Mouse (Mus musculus): ENCODE results near the gene Gp9.

Gene Gp9

GRCm38 (mm10) chr6:87777842-87778241 is at the start of gene Gp9:
Gp9 (plus strand) TSS chr6:87778072.
- no peak for DNase-seq (ENCODE audit: low read depth, low spot score)

- DNase-seq (ENCODE audit: low read depth, low spot score): no peak
Measured at GRCm38 (mm10) chr6:87728102-87728501, 49.8 kb upstream of the Gp9 start.

- no peak for DNase-seq (ENCODE audit: low read depth, low spot score)
Measured at GRCm38 (mm10) chr6:87730141-87730540, 47.7 kb upstream of the Gp9 start.

GRCm38 (mm10) chr6:87730591-87731462 is 47.0 kb upstream of the Gp9 start, which contains the start of gene Efcc1:
Efcc1 (plus strand) TSS chr6:87730869.
- no peak for DNase-seq (ENCODE audit: low read depth, low spot score)

GRCm38 (mm10) chr6:87731463-87732095 is 46.3 kb upstream of the Gp9 start:
- DNase-seq (ENCODE audit: low read depth, low spot score): no peak

- no peak for DNase-seq (ENCODE audit: low read depth, low spot score)
Measured at GRCm38 (mm10) chr6:87732151-87733011, 45.5 kb upstream of the Gp9 start.

- DNase-seq (ENCODE audit: low read depth, low spot score): no peak
Measured at GRCm38 (mm10) chr6:87733131-87733930, 44.5 kb upstream of the Gp9 start.

GRCm38 (mm10) chr6:87734136-87734535 is 43.7 kb upstream of the Gp9 start:
- DNase-seq (ENCODE audit: low read depth, low spot score): no peak

- DNase-seq (ENCODE audit: low read depth, low spot score): no peak
Measured at GRCm38 (mm10) chr6:87736923-87737322, 40.9 kb upstream of the Gp9 start.

GRCm38 (mm10) chr6:87737921-87738626 is 39.8 kb upstream of the Gp9 start:
- DNase-seq (ENCODE audit: low read depth, low spot score): no peak

- DNase-seq (ENCODE audit: low read depth, low spot score): no peak
Measured at GRCm38 (mm10) chr6:87739898-87740297, 38.0 kb upstream of the Gp9 start.

- DNase-seq (ENCODE audit: low read depth, low spot score): no peak
Measured at GRCm38 (mm10) chr6:87740496-87740895, 37.4 kb upstream of the Gp9 start.

- no peak for DNase-seq (ENCODE audit: low read depth, low spot score)
Measured at GRCm38 (mm10) chr6:87741978-87742377, 35.9 kb upstream of the Gp9 start.

- DNase-seq (ENCODE audit: low read depth, low spot score): no peak
Measured at GRCm38 (mm10) chr6:87742804-87743203, 35.1 kb upstream of the Gp9 start.

- DNase-seq (ENCODE audit: low read depth, low spot score): no peak
Measured at GRCm38 (mm10) chr6:87743281-87743680, 34.6 kb upstream of the Gp9 start.

- DNase-seq (ENCODE audit: low read depth, low spot score): no peak
Measured at GRCm38 (mm10) chr6:87744632-87745031, 33.2 kb upstream of the Gp9 start.

- no peak for DNase-seq (ENCODE audit: low read depth, low spot score)
Measured at GRCm38 (mm10) chr6:87745301-87745700, 32.6 kb upstream of the Gp9 start.

- DNase-seq (ENCODE audit: low read depth, low spot score): no peak
Measured at GRCm38 (mm10) chr6:87746059-87746458, 31.8 kb upstream of the Gp9 start.

- no peak for DNase-seq (ENCODE audit: low read depth, low spot score)
Measured at GRCm38 (mm10) chr6:87746849-87747248, 31.0 kb upstream of the Gp9 start.

- DNase-seq (ENCODE audit: low read depth, low spot score): no peak
Measured at GRCm38 (mm10) chr6:87748078-87748477, 29.8 kb upstream of the Gp9 start.

- DNase-seq (ENCODE audit: low read depth, low spot score): no peak
Measured at GRCm38 (mm10) chr6:87748531-87748930, 29.3 kb upstream of the Gp9 start.
